Mouse (Mus musculus) ZHBTc4 (cell line): ENCODE data around the gene Calr.
"Not testable (repeated sequence)": the region's sequence is repeated elsewhere in the genome, so short reads cannot be mapped to it uniquely, and the experiment has no call there.

Experiments used
- DNase-seq: peaks from one replicate; pipeline ENCODE4 v3.0.0-alpha.2; 2011; ENCODE audit warnings: low read depth, low spot score

Calr gene

GRCm38 (mm10) chr8:84844397-84845070, 2.2 kb downstream of the Calr start:
- peak; percentile 65 for DNase-seq

- DNase-seq: no peak
Measured at GRCm38 (mm10) chr8:84841514-84841913, 5.2 kb downstream of the Calr start.

GRCm38 (mm10) chr8:84840248-84840999, 6.3 kb downstream of the Calr start, which contains the start of gene Rad23a:
TSS of gene Rad23a (minus strand) at chr8:84840665.
- DNase-seq: peak; percentile 98

- no peak for DNase-seq
Measured at GRCm38 (mm10) chr8:84839875-84840247, 6.9 kb downstream of the Calr start.

DNA sequence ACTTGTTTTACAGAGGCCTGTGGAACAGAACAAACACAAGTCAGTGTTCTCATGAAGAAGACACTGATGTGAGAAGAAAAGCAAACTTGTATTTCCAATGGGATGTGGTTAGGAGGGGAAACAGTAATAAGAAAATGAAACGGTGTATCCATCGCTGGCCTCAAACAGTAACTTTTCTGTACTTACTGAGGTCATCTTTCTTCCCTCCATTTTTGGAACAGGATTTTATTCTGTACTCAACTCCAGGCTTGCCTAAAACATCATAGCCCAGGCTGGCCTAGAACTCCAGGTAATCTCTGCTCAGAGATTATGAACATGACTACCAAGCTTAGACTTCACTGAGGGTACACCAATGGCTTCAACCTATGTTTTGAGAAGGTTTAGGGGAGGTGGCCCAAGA, 7.3 kb downstream of the Calr start:
- DNase-seq: no peak

DNA sequence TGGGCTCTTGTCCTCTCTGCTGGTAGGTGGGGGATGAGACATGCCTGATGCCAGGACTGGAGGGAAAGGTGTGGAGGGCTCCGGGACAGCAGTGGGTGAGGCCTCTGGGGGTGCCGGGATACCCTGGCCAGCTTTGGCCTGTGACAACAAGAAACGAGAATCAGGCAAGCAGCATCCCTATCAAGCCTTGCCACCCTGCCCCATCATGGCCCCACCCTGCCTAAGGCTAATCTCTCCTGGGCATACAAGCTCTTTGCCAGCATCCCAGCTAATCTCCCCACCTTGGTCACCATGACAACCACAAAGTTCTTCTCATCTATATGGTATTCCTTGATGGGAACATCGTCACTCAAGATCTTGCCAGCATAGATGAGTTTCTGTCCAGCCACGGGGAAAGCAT, 8.2 kb downstream of the Calr start:
- DNase-seq: no peak

- DNase-seq: no peak
Measured at GRCm38 (mm10) chr8:84837912-84838470, 8.7 kb downstream of the Calr start.

- peak; percentile 58 for DNase-seq
Measured at GRCm38 (mm10) chr8:84837149-84837911, 9.4 kb downstream of the Calr start.

- DNase-seq: no peak
Measured at GRCm38 (mm10) chr8:84834866-84835855, 11.6 kb downstream of the Calr start.

DNA sequence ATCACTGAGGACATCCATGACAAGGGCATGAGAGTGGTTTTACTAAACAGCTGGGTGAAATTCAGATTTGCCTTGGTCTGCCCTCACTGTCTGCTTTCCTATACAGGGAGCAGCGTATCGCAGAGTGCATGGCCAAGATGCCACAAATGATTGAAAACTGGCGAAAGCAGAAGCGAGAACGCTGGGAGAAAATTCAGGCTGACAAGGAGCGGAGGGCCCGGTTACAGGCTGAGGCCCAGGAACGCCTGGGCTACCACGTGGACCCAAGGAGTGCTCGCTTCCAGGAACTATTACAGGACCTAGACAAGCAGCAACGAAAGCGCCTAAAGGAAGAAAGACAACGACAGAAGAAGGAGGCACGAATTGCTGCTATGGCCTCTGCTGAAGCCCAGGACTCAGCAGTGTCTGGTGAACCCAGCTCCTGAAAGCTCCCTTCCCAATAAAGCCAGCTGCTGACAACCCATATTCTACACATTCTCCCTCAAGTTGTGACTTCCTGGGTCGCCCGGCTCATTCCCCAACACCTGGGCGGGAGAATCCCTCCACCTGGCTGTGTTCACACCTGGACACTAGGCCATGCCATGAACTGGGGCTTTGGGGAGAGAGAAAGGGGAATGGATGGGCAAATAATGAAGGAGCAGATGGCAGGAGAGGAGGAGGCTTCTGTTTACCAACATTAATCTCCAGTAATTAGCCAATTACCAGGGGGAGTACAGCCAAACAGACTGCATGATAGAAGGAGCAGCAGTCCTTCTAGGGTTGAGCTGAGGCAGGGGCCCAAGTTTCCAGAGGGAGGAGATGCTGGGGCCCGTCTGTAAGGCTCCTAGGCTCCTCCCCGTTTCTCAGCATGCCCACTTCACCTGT, 12.5 kb downstream of the Calr start:
- no peak for DNase-seq

DNA sequence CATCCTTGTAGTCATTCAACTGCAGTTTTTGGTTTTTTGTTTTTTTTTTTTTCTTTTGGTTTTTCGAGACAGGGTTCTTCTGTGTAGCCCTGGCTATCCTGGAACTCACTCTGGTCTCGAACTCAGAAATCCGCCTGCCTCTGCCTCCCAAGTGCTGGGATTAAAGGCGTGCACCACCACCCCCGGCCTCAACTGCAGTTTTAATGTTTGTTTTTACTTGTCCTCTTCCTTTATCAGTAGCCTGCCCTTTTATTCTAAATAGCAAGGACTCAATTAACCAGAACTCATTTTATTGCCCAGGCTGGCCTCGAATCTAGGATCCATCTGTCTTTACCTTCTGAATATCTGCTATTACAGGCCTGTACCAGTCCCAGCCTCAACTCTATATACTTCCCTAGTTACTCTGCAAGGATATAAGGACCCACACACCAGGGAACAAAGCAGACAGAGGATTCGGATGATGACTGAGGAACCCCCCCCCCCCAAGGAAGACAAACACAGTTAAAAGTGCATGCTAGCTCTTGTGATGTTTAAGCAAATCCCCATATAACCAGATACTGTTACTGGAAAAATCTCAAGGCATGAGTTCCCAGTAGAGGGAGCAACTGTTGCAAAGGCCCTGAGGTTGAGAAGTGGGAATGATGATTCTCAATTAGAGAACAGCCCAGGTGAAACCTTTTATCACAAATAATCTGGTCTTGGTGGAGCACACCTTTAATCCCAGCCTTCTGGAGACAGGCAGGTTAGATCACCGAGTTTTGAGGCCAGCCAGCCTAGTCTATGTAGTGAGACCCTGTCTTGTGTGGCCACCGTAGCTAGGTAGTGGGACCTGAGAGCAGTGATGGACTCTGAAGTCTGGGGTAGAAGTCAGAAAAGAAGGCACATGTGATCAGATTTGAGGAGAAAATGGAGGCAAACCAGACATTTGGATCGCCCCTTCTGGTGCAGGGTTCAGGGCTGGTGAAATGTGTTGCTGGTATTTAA, 13.7 kb downstream of the Calr start:
- no peak for DNase-seq

DNA sequence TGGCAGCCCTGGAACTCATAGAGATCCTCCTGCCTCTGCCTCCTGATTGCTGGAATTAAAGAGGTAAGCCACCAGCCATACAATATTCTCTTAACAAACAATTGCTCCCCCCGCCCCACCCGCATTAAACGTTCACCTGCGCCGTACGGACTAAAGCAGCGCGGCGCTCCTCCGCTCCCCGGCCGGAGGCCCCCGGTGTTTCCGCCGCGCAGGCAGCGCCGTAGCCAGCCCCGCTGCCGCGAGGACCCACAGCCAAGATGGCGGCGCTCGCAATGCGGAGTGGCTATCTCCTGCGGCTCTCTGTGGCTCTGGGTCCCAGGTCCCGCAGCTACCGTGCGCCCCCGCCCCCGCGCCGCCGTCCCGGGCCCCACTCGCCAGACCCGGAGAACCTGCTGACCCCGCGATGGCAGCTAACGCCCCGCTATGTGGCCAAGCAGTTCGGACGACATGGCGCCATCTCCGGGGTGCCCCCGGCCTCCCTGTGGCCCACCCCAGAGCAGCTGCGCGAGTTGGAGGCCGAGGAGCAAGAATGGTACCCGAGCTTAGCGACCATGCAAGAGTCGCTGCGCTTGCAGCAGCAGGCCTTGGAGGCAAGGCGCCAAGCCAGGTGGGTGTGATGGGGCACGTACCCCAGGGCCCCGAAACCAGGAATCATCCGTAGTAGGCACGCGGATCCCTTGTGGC, 14.6 kb downstream of the Calr start:
- DNase-seq: peak; percentile 87

GRCm38 (mm10) chr8:84831490-84831889, 15.2 kb downstream of the Calr start, which contains the start of gene Gadd45gip1:
TSS of gene Gadd45gip1 (plus strand) at chr8:84831522.
- peak; percentile 91 for DNase-seq

- not testable (repeated sequence) for DNase-seq
Measured at GRCm38 (mm10) chr8:84826518-84826917, 20.2 kb downstream of the Calr start.

- no peak for DNase-seq
Measured at GRCm38 (mm10) chr8:84825636-84826035, 21.1 kb downstream of the Calr start.

GRCm38 (mm10) chr8:84823653-84824052, 23.1 kb downstream of the Calr start:
- DNase-seq: peak; percentile 92

DNA sequence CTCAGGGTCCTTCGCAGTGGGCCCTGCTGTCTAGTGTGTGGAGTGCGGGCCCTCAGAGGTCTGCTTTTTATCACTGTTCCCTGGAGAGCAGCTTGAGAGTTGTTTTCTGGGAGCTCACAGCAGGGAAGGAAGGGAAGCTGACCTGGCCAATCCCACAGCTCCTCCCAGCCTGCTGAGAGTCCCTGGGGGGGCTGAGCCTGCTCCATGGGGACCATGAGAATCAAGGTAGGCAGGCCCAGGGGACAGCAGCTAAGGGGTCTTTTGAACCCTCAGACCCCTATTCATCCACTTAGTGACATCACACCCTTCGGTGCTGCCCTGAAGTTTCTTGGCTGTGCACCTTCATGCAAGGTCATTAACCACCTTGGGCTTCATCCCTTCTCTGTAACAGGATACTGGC, 24.0 kb downstream of the Calr start, which contains the start of gene Dand5:
Dand5 (minus strand) TSS at position 101 of the 400 bp plus-strand sequence.
- DNase-seq: no peak

GRCm38 (mm10) chr8:84816117-84816516, 30.6 kb downstream of the Calr start:
- peak; percentile 27 for DNase-seq
